24 mouse cellular contexts compared by ENCODE assay signal in genomic region chr6:135714236-135714635, GRCm38 (mm10).
"Had no signal": no experiment of that assay in that cellular context is flagged by ENCODE, and none has a peak within 500 bp of the region (broad histone marks: within the 10 kb centered on the region; RNA-seq: fewer than 3 reads in every experiment).

No protein-coding gene starts in this region.

- H3K9me3 ChIP-seq: heart, embryonic 13.5 days; heart, embryonic 15.5 days; hindbrain, embryonic 13.5 days; hindbrain, embryonic 15.5 days; kidney, embryonic 15.5 days; limb, embryonic 13.5 days; limb, embryonic 15.5 days; liver, embryonic 12.5 days had no signal

- H3K9ac ChIP-seq: heart, embryonic 13.5 days; heart, embryonic 15.5 days; hindbrain, embryonic 13.5 days; hindbrain, embryonic 15.5 days; kidney, embryonic 15.5 days; limb, embryonic 13.5 days; limb, embryonic 15.5 days; liver, embryonic 12.5 days; liver, embryonic 14.5 days had no signal

- H3K27ac ChIP-seq: gastrocnemius, adult 2 months; heart, adult 2 months; heart, embryonic 13.5 days; heart, embryonic 15.5 days; hindbrain, embryonic 13.5 days; hindbrain, embryonic 15.5 days; hindbrain, postnatal 0 days; kidney, embryonic 15.5 days; kidney, postnatal 0 days; limb, embryonic 13.5 days; limb, embryonic 15.5 days; liver, embryonic 12.5 days; liver, embryonic 14.5 days had no signal

- H3K4me3 ChIP-seq: gastrocnemius, adult 2 months; heart, adult 2 months; heart, embryonic 13.5 days; heart, embryonic 15.5 days; hindbrain, embryonic 13.5 days; hindbrain, embryonic 15.5 days; kidney, embryonic 15.5 days; limb, embryonic 13.5 days; limb, embryonic 15.5 days; liver, embryonic 12.5 days had no signal

- H3K4me1 ChIP-seq: heart, embryonic 13.5 days; heart, embryonic 15.5 days; hindbrain, embryonic 13.5 days; hindbrain, embryonic 15.5 days; kidney, embryonic 15.5 days; limb, embryonic 13.5 days; limb, embryonic 15.5 days; liver, embryonic 12.5 days had no signal

- H3K36me3 ChIP-seq: heart, embryonic 13.5 days; heart, embryonic 15.5 days; hindbrain, embryonic 13.5 days; hindbrain, embryonic 15.5 days; kidney, embryonic 15.5 days; limb, embryonic 13.5 days; limb, embryonic 15.5 days; liver, embryonic 12.5 days had no signal

- DNase-seq: gastrocnemius, adult 2 months; gastrocnemius, postnatal 10 days; gastrocnemius, postnatal 25 days; heart, adult 2 months; heart, postnatal 14 days; heart, postnatal 36 days; kidney, adult 11 months; kidney, adult 2 months; kidney, adult 9 months; kidney, postnatal 14 days; kidney, postnatal 36 days; layer of hippocampus, postnatal 36 days; left cerebral cortex, postnatal 4 days had no signal
